Mouse (Mus musculus) heart, postnatal 0 days (tissue): ENCODE data around the gene Eif4a1. TPM values are rescaled to one million over a fixed set of nuclear protein-coding genes. Genes with fewer than 3 reads are reported as not detected.

Experiments
- ATAC-seq: fragments of 200-750 bp; cut with Nextera tagmentation; 2 replicates; pipeline ENCODE4 v1.8.0; 2017; ENCODE audit warnings: low read depth, moderate number of reproducible peaks, moderate library complexity; ENCODE audit not compliant: insufficient read depth
- DNase-seq: peaks from one replicate; pipeline ENCODE4 v3.0.0-alpha.2; 2016; ENCODE audit warnings: low spot score
- H3K27ac ChIP-seq: fragments of 300-500 bp; sonication (generic); 2 replicates; pipeline ENCODE4 v1.5.1; 2014; ENCODE audit warnings: low read depth, mild to moderate bottlenecking
- H3K27me3 ChIP-seq: fragments of 300-500 bp; sonication (generic); 2 replicates; pipeline ENCODE4 v1.6.1; 2014; ENCODE audit warnings: low read length, mixed read lengths; ENCODE audit not compliant: control insufficient read depth, insufficient read depth
- H3K36me3 ChIP-seq: fragments of 300-500 bp; sonication (generic); replicated peaks from 2 replicates; pipeline ENCODE4 v1.6.1; 2014; ENCODE audit warnings: low read length, mixed read lengths; ENCODE audit not compliant: control insufficient read depth, insufficient read depth
- H3K4me1 ChIP-seq: fragments of 300-500 bp; sonication (generic); 2 replicates; pipeline ENCODE4 v1.6.1; 2014; ENCODE audit warnings: antibody characterized with exemption; ENCODE audit not compliant: control insufficient read depth, insufficient read depth
- H3K4me2 ChIP-seq: fragments of 300-500 bp; sonication (generic); 2 replicates; pipeline ENCODE4 v1.6.1; 2014; ENCODE audit warnings: low read depth, mild to moderate bottlenecking, low read length, moderate library complexity
- H3K4me3 ChIP-seq: fragments of 300-500 bp; sonication (generic); 2 replicates; pipeline ENCODE4 v1.5.1; 2014; ENCODE audit warnings: low read depth, low read length
- H3K9ac ChIP-seq: fragments of 300-500 bp; sonication (generic); replicated peaks from 2 replicates; pipeline ENCODE4 v1.6.1; 2014; ENCODE audit warnings: low read depth, low read length, mixed read lengths
- H3K9me3 ChIP-seq: fragments of 300-500 bp; sonication (generic); replicated peaks from 2 replicates; pipeline ENCODE4 v1.6.1; 2016; ENCODE audit warnings: low read length; ENCODE audit not compliant: control insufficient read depth
- CTCF ChIP-seq: IDR thresholded peaks from 2 replicates; pipeline ENCODE4 v1.5.1; 2016; ENCODE audit warnings: antibody characterized with exemption, control low read depth, low read depth
- EP300 ChIP-seq: IDR thresholded peaks from 2 replicates; pipeline ENCODE4 v1.6.1; 2016; ENCODE audit warnings: antibody characterized with exemption, low read depth
- WGBS: fragments of 180-500 bp; shearing (Covaris S2); extraction: QIAGEN DNeasy Blood & Tissue Kit; methylation state at CpG from one replicate; pipeline ENCODE4 v1.1.7; 2014; 5-methylcytosine and 5-hydroxymethylcytosine counted together
- polyA plus RNA-seq: library from polyadenylated mRNA; unstranded; fragments of >200 nt; fragmentation: Nextera tagmentation; extraction: Ambion mirVana; gene quantifications from 2 replicates; pipeline ENCODE4 v1.2.1, GENCODE M21; 2015
- total RNA-seq: library from RNA; depleted of rRNA; stranded (reverse); fragments of >200 nt; gene quantifications from 2 replicates; pipeline ENCODE4 v1.2.3, GENCODE M21; 2014; ENCODE audit warnings: low replicate concordance

Gene Eif4a1
- total and polyA plus RNA-seq, 2 experiments from 2014 or later: 289 to 573 TPM

DNA sequence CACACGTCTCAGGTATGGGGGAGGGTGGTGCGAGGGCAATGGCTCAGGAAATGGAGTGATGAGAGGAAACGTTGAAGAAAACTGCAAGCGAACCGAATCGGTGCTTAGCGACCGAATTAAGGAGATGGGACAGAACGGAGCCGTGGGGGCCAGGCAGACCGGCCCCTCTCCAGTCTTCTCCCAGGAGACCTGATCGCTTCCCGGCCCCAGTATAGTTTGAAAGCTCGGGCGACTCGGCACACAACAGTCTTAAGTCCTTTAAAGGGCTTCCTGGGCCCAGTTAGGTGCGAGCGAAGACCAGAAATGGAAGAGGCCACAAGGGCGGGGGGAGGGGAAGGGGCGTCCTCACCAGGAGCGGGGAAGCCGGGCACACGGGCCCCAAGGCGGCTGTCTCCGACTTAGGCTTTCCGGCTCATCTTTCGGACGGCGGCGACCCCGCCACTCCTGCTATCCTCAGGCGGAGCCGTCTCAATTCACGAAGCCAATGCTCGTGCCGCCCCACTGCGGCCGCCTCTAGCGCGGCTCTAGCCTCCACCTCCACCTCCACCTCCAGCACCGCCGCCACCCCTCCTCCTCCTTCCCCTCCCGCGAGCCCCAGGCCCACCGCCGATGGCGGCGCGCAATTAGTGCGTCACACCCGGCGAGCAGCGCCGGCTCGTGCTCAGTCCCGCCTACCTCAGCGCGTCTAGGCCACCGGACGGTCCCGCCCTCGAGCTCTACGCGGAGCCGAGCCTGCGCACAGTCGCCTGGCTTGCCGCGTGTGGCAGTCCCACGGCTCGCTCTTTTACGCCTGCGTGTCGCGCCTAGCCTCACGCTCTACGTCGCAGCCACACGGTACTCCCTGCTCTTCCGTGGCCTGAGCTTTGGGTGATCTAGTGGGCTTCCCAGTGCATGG lies 9.3 kb upstream of the Eif4a1 start, which contains the start of gene Senp3:
TSS of gene Senp3 (minus strand) at position 771 of the 895 bp plus-strand sequence.
- WGBS: 0% methylated on average over 68 of the region's 80 CpGs
- no peaks in the 10 kb centered on the region for H3K27me3 ChIP-seq
- DNase-seq (peak; percentile 96), ATAC-seq (peak; percentile 95)
- H3K4me1 ChIP-seq: peaks cover 25% of the 10 kb centered on the region
- peak within 1 kb of the TSS; percentile 97 for H3K4me3 ChIP-seq
- H3K36me3 ChIP-seq: peaks cover 23% of the 10 kb centered on the region
- H3K9ac ChIP-seq: peak within 1 kb of the TSS; percentile 85
- no peak for TF ChIP-seq CTCF
- TF ChIP-seq EP300: no peak
- H3K9me3 ChIP-seq: no peaks in the 10 kb centered on the region
- H3K27ac ChIP-seq: peak within 1 kb of the TSS; percentile 95
- H3K4me2 ChIP-seq: peak within 1 kb of the TSS; percentile 93

DNA sequence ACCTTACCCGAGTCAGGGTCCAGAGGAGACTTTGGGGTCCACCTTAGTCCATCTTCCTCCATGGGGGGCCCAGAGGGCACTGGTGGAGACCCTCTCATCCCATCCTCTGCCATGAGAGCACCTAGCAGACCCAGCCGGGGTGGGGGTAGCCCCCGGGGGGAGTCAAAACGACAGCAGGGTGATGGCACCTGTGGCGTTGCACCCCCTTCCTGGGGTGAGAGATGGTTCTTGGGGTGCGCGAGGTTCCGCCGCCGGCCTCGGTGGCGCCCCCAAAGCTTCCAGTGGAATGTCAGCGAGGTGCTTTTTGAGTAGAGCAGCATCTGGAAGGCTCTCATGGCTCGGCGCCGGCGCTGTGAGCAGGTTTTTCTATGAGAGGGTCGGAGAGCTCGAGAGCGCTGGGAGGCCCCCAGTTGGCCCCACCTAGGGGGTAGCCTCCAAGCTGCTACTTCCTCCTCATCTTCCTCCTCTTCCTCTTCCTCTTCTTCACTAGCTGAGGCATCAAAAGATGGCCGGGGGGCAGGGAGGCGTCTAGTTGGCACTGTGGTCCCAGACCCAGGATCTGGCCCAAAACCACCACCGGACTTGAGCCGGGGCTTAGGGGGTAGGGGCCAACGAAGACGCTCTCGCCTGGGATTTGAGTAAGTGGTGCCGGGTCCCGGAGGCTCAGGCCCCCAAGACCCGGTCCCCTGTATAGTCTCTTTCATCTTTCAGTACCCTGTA lies 8.1 kb upstream of the Eif4a1 start:
- Histone ChIP-seq H3K4me2 (peak overlapping the region; percentile 93; the same call in 1 of the 2 replicates), H3K27me3 (no peaks in the 10 kb centered on the region), H3K9me3 (no peaks in the 10 kb centered on the region), H3K27ac (no peak overlapping the region), H3K4me1 (peaks cover 13% of the 10 kb centered on the region), H3K9ac (peak overlapping the region; percentile 85; the same call in 1 of the 2 replicates), H3K4me3 (no peak overlapping the region), H3K36me3 (peaks cover 35% of the 10 kb centered on the region)
- ATAC-seq: no peak
- TF ChIP-seq EP300: no peak
- TF ChIP-seq CTCF: no peak
- 89% methylated on average over 30 of the region's 30 CpGs for WGBS
- no peak for DNase-seq

DNA sequence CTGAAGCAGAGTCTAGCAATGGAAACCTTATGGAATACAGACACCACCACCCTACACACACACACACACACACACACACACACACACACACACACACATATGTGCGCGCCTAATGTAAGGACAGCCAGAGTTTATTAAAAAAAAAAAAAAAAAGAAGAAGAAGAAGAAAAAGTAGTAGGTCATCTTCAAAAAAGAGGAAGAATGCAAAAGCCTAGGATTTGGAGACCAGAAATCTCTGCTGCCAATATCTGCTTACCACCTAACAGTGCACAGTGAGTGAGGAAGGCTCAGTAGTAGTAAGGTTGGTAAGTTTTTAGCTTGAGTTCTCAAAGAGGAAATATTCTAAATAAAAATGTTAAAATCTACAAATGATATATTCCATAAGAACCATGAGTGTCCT lies 6.9 kb upstream of the Eif4a1 start:
- peaks cover 10% of the 10 kb centered on the region for H3K4me1 ChIP-seq
- H3K27ac ChIP-seq: no peak overlapping the region
- H3K27me3 ChIP-seq: no peaks in the 10 kb centered on the region
- DNase-seq (no peak), ATAC-seq (no peak)
- no peak overlapping the region for H3K4me3 ChIP-seq
- H3K4me2 ChIP-seq: no peak overlapping the region
- H3K9ac ChIP-seq: no peak overlapping the region
- no peak for TF ChIP-seq CTCF
- no peak for TF ChIP-seq EP300
- H3K9me3 ChIP-seq: no peaks in the 10 kb centered on the region
- 100% methylated on average over 2 of the region's 2 CpGs for WGBS
- peaks cover 47% of the 10 kb centered on the region for H3K36me3 ChIP-seq

DNA sequence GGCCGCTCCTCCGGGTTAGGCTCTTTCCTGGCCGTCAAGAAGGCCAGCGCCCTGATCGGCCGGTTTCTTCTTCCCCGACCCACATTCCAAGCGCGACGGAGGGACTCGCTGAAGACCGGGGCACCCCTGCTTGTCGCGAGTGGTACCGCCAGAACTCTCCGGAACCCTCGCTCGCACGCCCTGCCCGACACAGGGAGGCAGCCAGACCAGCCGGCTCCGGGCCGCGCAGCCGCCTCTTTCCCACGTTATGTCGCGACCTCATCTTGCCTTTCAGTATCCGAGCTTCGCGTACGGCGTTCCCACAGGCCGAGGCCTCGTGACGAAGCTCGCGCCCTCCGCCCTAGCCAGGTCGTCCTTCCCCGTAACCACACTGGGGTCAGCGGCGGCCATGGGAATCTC lies 498 bp downstream of the Eif4a1 start:
- Histone ChIP-seq H3K4me1 (peaks cover 9% of the 10 kb centered on the region), H3K36me3 (peaks cover 71% of the 10 kb centered on the region), H3K4me3 (peak overlapping the region; percentile 100), H3K27me3 (no peaks in the 10 kb centered on the region), H3K27ac (peak overlapping the region; percentile 100), H3K9ac (peak overlapping the region; percentile 100), H3K9me3 (no peaks in the 10 kb centered on the region), H3K4me2 (peak overlapping the region; percentile 88)
- under 1% methylated on average over 43 of the region's 43 CpGs for WGBS
- ATAC-seq (peak; percentile 3), DNase-seq (no peak)
- TF ChIP-seq EP300 (no peak), CTCF (no peak)

DNA sequence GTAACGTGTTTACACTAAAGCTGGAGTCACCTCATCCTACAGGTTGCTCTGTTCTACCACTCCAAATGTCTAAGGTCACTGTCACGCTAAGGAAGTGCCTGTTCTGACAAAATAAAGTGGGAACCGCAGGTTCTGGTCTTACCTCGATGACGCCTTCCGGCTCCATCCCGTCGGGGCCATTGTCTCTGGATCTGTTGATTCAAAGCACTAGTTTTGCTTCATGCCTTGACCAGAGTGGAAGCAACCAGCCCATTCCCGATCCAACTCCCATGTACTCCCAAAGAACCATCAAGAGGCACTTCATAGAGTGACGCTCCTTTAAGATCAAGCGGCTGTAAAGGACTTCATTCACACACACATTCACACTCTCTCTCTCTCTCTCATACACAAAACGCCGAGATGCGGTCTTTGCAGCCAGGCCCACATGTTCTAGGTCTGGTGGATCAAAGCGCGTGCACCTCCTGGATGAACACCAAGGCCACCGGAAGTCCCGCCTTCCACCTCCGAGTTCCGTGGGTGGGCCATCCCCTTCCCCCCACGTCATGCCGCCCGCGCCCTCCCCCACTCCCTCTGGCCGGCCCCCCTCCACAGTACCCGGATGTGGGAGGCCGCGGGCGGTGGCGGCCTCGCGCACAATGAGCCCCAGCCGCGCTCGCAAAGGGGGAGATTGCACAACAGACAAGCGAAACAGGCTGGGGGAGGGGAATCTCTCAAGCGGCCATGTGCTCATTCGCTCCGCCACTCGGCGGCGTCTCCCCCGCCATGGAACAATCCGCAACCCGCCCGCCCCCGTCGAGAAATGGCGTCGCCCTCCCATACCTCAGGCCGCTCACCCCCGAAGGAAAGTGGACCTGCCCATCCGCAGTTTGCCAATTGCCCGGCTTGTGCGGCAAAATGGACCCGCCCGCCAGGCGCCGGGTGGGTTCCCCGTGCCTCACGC lies 1.2 kb downstream of the Eif4a1 start:
- Histone ChIP-seq H3K27ac (peak overlapping the region; percentile 100), H3K36me3 (peaks cover 71% of the 10 kb centered on the region), H3K9me3 (no peaks in the 10 kb centered on the region), H3K4me3 (peak overlapping the region; percentile 100), H3K4me1 (peaks cover 9% of the 10 kb centered on the region), H3K4me2 (peak overlapping the region; percentile 88), H3K27me3 (no peaks in the 10 kb centered on the region), H3K9ac (peak overlapping the region; percentile 100)
- DNase-seq: peak; percentile 96
- TF ChIP-seq CTCF (no peak), EP300 (peak; percentile 86)
- 1% methylated on average over 51 of the region's 61 CpGs for WGBS
- ATAC-seq: peak; percentile 76
